14 mouse cellular contexts compared by ENCODE assay signal in genomic region chr3:129200501-129200890, GRCm38 (mm10). TPM values are rescaled to one million over a fixed set of nuclear protein-coding genes. Genes with fewer than 3 reads are reported as not detected.
DNase-seq lines count a peak whose midpoint lies in the region; ATAC-seq and TF ChIP-seq lines count a peak whose summit lies in the region.
"Had no signal": no experiment of that assay in that cellular context is flagged by ENCODE, and none has a peak within 500 bp of the region (broad histone marks: within the 10 kb centered on the region; RNA-seq: fewer than 3 reads in every experiment).

No protein-coding gene starts in this region.

- no peak overlapping the region for H3K27ac ChIP-seq in heart, postnatal 0 days (ENCODE audit: low read depth)
- peak overlapping the region; percentile 84 for H3K27ac ChIP-seq in embryonic facial prominence, embryonic 10.5 days (replicated peaks)
- H3K27ac ChIP-seq in embryonic facial prominence, embryonic 15.5 days (replicated peaks), result peak overlapping the region; percentile 81
- peak overlapping the region; percentile 78 for H3K27ac ChIP-seq in midbrain, embryonic 13.5 days

- H3K27me3 ChIP-seq in heart, postnatal 0 days (ENCODE audit: control insufficient read depth, insufficient read depth, low read length), result peaks cover 95% of the 10 kb centered on the region
- peaks cover 100% of the 10 kb centered on the region for H3K27me3 ChIP-seq in embryonic facial prominence, embryonic 10.5 days (replicated peaks; ENCODE audit: low read depth, poor library complexity, severe bottlenecking)
- peaks cover 83% of the 10 kb centered on the region for H3K27me3 ChIP-seq in embryonic facial prominence, embryonic 15.5 days
- H3K27me3 ChIP-seq in midbrain, embryonic 13.5 days, result peaks cover 93% of the 10 kb centered on the region

- H3K36me3 ChIP-seq in heart, postnatal 0 days (replicated peaks; ENCODE audit: control insufficient read depth, insufficient read depth, low read length), result no peaks in the 10 kb centered on the region
- no peaks in the 10 kb centered on the region for H3K36me3 ChIP-seq in embryonic facial prominence, embryonic 10.5 days (replicated peaks)
- no peaks in the 10 kb centered on the region for H3K36me3 ChIP-seq in embryonic facial prominence, embryonic 15.5 days
- no peaks in the 10 kb centered on the region for H3K36me3 ChIP-seq in midbrain, embryonic 13.5 days
- H3K36me3 ChIP-seq: G1E had no signal

- WGBS in heart, postnatal 0 days, result 5% methylated on average over 9 of the region's 9 CpGs
- under 1% methylated on average over 9 of the region's 9 CpGs for WGBS in embryonic facial prominence, embryonic 10.5 days
- whole genome bisulfite sequencing in embryonic facial prominence, embryonic 15.5 days, result 2% methylated on average over 9 of the region's 9 CpGs
- WGBS in midbrain, embryonic 13.5 days, result under 1% methylated on average over 9 of the region's 9 CpGs

- 0 out of 2 replicates have a peak, but pooled peaks cover 11% of the 10 kb centered on the region for H3K4me1 ChIP-seq in heart, postnatal 0 days (ENCODE audit: control insufficient read depth, insufficient read depth)
- H3K4me1 ChIP-seq in embryonic facial prominence, embryonic 10.5 days, result peaks cover 45% of the 10 kb centered on the region
- H3K4me1 ChIP-seq in embryonic facial prominence, embryonic 15.5 days, result peaks cover 37% of the 10 kb centered on the region
- H3K4me1 ChIP-seq in midbrain, embryonic 13.5 days (replicated peaks), result peaks cover 29% of the 10 kb centered on the region

- H3K4me2 ChIP-seq in heart, postnatal 0 days (ENCODE audit: low read depth, low read length), result peak overlapping the region; percentile 54; the same call in 1 of the 2 replicates
- H3K4me2 ChIP-seq in embryonic facial prominence, embryonic 15.5 days (replicated peaks), result peak overlapping the region; percentile 72
- H3K4me2 ChIP-seq in midbrain, embryonic 13.5 days (replicated peaks), result peak overlapping the region; percentile 60

- no peaks in the 10 kb centered on the region for H3K9me3 ChIP-seq in heart, postnatal 0 days (replicated peaks; ENCODE audit: control insufficient read depth, low read length)
- H3K9me3 ChIP-seq in embryonic facial prominence, embryonic 10.5 days, result no peaks in the 10 kb centered on the region
- H3K9me3 ChIP-seq in embryonic facial prominence, embryonic 15.5 days (replicated peaks), result no peaks in the 10 kb centered on the region
- no peaks in the 10 kb centered on the region for H3K9me3 ChIP-seq in midbrain, embryonic 13.5 days

- no peak for DNase-seq in heart, postnatal 0 days (ENCODE audit: low spot score)
- no peak for DNase-seq in heart, adult 9 months (ENCODE audit: low spot score in 2 of 2)
- DNase-seq in embryonic facial prominence, embryonic 10.5 days (ENCODE audit: low spot score), result no peak
- DNase-seq in cerebellum, postnatal 4 days (ENCODE audit: low spot score in 2 of 2), result no peak
- DNase-seq in adrenal gland, adult 8-10 months, result no peak
- DNase-seq: gastrocnemius, postnatal 10 days; kidney, adult 11 months; thymus, adult 2 months had no signal

- ATAC-seq in heart, postnatal 0 days (ENCODE audit: insufficient read depth, low read depth), result no peak
- no peak for ATAC-seq in embryonic facial prominence, embryonic 15.5 days (ENCODE audit: insufficient number of reproducible peaks, low FRiP score, low TSS enrichment, low read depth)
- no peak for ATAC-seq in midbrain, embryonic 13.5 days
- no peak for ATAC-seq in CD4-positive, CD25-positive, alpha-beta regulatory T cell, adult 4 months

- TF ChIP-seq CTCF in heart, postnatal 0 days (IDR thresholded peaks at IDR 0.05; ENCODE audit: low read depth), result no peak

- TF ChIP-seq EP300 in heart, postnatal 0 days (IDR thresholded peaks at IDR 0.05; ENCODE audit: low read depth), result no peak

- H3K4me3 ChIP-seq in heart, postnatal 0 days (ENCODE audit: low read depth, low read length), result peak overlapping the region; percentile 35
- H3K4me3 ChIP-seq in embryonic facial prominence, embryonic 10.5 days, result peak overlapping the region; percentile 62
- H3K4me3 ChIP-seq in embryonic facial prominence, embryonic 15.5 days (replicated peaks), result peak overlapping the region; percentile 53
- H3K4me3 ChIP-seq in midbrain, embryonic 13.5 days (replicated peaks), result peak overlapping the region; percentile 42

- no peak overlapping the region for H3K9ac ChIP-seq in heart, postnatal 0 days (replicated peaks; ENCODE audit: low read depth, low read length)
- H3K9ac ChIP-seq in embryonic facial prominence, embryonic 15.5 days, result 0 out of 2 replicates have a peak overlapping the region, but pooled peaks have one; percentile 2
- no peak overlapping the region; the same call in 1 of the 2 replicates for H3K9ac ChIP-seq in midbrain, embryonic 13.5 days (replicated peaks)

RNA-seq across cellular contexts. Expression of gene Pitx2, which starts 0.8 kb away (rescaled TPM):
- total RNA-seq in heart, postnatal 0 days (2014; rRNA removed; ENCODE audit: low replicate concordance), result 3.9 and 4.1 TPM in 2 replicates
- polyA plus RNA-seq in heart, postnatal 0 days (2015; fragmentation: Nextera tagmentation; extraction: Ambion mirVana), result 11.7 and 13.0 TPM in 2 replicates
- polyA plus RNA-seq in embryonic facial prominence, embryonic 10.5 days (2016; fragmentation: Nextera tagmentation; extraction: Ambion mirVana), result 41.4 and 43.8 TPM in 2 replicates
- 82.5 and 88.3 TPM in 2 replicates for polyA plus RNA-seq in embryonic facial prominence, embryonic 15.5 days (2015; fragmentation: Nextera tagmentation; extraction: Ambion mirVana)
- polyA plus RNA-seq in midbrain, embryonic 13.5 days (2015; fragmentation: Nextera tagmentation; extraction: Ambion mirVana), result 59.2 and 101 TPM in 2 replicates
- under 1 TPM; 0.42 to 0.55 TPM for polyA plus RNA-seq in CD4-positive, CD25-positive, alpha-beta regulatory T cell, adult 4 months (2017; shearing (Covaris generic))
- under 1 TPM in 2 of 4 experiments, not detected in 2; 0.12 to 0.31 TPM for total RNA-seq in adrenal gland, adult 8-10 months (2022)
- total RNA-seq: layer of hippocampus, adult 8-10 months had no signal
- polyA plus RNA-seq: G1E; liver, adult 2 months had no signal
